Mouse (Mus musculus) neural tube, embryonic 14.5 days (tissue): ENCODE results near the gene Actbl2. TPM values are rescaled to one million over a fixed set of nuclear protein-coding genes. Genes with fewer than 3 reads are reported as not detected.

Experiments used
- ATAC-seq: fragments of 200-750 bp; cut with Nextera tagmentation; 2 replicates; pipeline ENCODE4 v1.8.0; 2017; ENCODE audit warnings: low read depth, mild to moderate bottlenecking, moderate TSS enrichment, moderate library complexity
- H3K27ac ChIP-seq: fragments of 300-500 bp; sonication (generic); 2 replicates; pipeline ENCODE4 v1.5.1; 2014; ENCODE audit warnings: low read depth, mild to moderate bottlenecking, control low read depth, low read length, moderate library complexity, mixed read lengths
- H3K27me3 ChIP-seq: fragments of 300-500 bp; sonication (generic); 2 replicates; pipeline ENCODE4 v1.6.1; 2014; ENCODE audit warnings: low read length; ENCODE audit not compliant: control insufficient read depth, insufficient read depth
- H3K36me3 ChIP-seq: fragments of 300-500 bp; sonication (generic); 2 replicates; pipeline ENCODE4 v1.6.1; 2014; ENCODE audit warnings: low read length, mixed read lengths; ENCODE audit not compliant: control insufficient read depth, insufficient read depth
- H3K4me1 ChIP-seq: fragments of 300-500 bp; sonication (generic); 2 replicates; pipeline ENCODE4 v1.6.1; 2014; ENCODE audit warnings: low read length; ENCODE audit not compliant: control insufficient read depth, insufficient read depth
- H3K4me2 ChIP-seq: fragments of 300-500 bp; sonication (generic); 2 replicates; pipeline ENCODE4 v1.6.1; 2014; ENCODE audit warnings: mild to moderate bottlenecking, low read depth, low read length, control low read depth
- H3K4me3 ChIP-seq: fragments of 300-500 bp; sonication (generic); 2 replicates; pipeline ENCODE4 v1.5.1; 2014; ENCODE audit warnings: low read depth, low read length, control low read depth, mixed read lengths
- H3K9ac ChIP-seq: fragments of 300-500 bp; sonication (generic); replicated peaks from 2 replicates; pipeline ENCODE4 v1.6.1; 2014; ENCODE audit warnings: low read depth, mild to moderate bottlenecking, control low read depth, low read length, mixed read lengths
- H3K9me3 ChIP-seq: fragments of 300-500 bp; sonication (generic); 2 replicates; pipeline ENCODE4 v1.6.1; 2016; ENCODE audit warnings: low read length; ENCODE audit not compliant: control insufficient read depth
- WGBS: fragments of 180-500 bp; shearing (Covaris S2); extraction: QIAGEN DNeasy Blood & Tissue Kit; methylation state at CpG from one replicate; pipeline ENCODE4 v1.1.7; 2014; 5-methylcytosine and 5-hydroxymethylcytosine counted together
- polyA plus RNA-seq: library from polyadenylated mRNA; unstranded; fragments of >200 nt; fragmentation: Nextera tagmentation; extraction: Ambion mirVana; gene quantifications from 2 replicates; pipeline ENCODE4 v1.2.1, GENCODE M21; 2014

Gene Actbl2
- polyA plus RNA-seq, 1 experiment from 2014 or later: not detected

GRCm38 (mm10) chr13:111263758-111264157 is 8.9 kb downstream of the Actbl2 start:
- no peak overlapping the region for H3K9ac ChIP-seq
- no peak overlapping the region for H3K4me3 ChIP-seq
- H3K4me2 ChIP-seq: no peak overlapping the region
- H3K4me1 ChIP-seq: no peaks in the 10 kb centered on the region
- no peaks in the 10 kb centered on the region for H3K36me3 ChIP-seq
- WGBS: 78% methylated on average over 3 of the region's 3 CpGs
- no peak for ATAC-seq
- H3K9me3 ChIP-seq: no peaks in the 10 kb centered on the region
- H3K27me3 ChIP-seq: no peaks in the 10 kb centered on the region
- no peak overlapping the region; the same call in 1 of the 2 replicates for H3K27ac ChIP-seq

GRCm38 (mm10) chr13:111265231-111266000 is 10.6 kb downstream of the Actbl2 start:
- Histone ChIP-seq H3K4me2 (no peak overlapping the region), H3K4me1 (no peaks in the 10 kb centered on the region), H3K27ac (no peak overlapping the region), H3K9ac (no peak overlapping the region), H3K9me3 (no peaks in the 10 kb centered on the region), H3K4me3 (no peak overlapping the region), H3K36me3 (no peaks in the 10 kb centered on the region), H3K27me3 (no peaks in the 10 kb centered on the region)
- no peak for ATAC-seq
- 72% methylated on average over 4 of the region's 4 CpGs for WGBS

- no peaks in the 10 kb centered on the region for H3K4me1 ChIP-seq
- no peak for ATAC-seq
- no peaks in the 10 kb centered on the region for H3K9me3 ChIP-seq
- H3K4me3 ChIP-seq: no peak overlapping the region
- no peaks in the 10 kb centered on the region for H3K27me3 ChIP-seq
- no peak overlapping the region for H3K9ac ChIP-seq
- no peak overlapping the region for H3K27ac ChIP-seq
- WGBS: 68% methylated on average over 5 of the region's 5 CpGs
- H3K4me2 ChIP-seq: no peak overlapping the region
- no peaks in the 10 kb centered on the region for H3K36me3 ChIP-seq
These were observed 12.0 kb downstream of the Actbl2 start for GRCm38 (mm10) chr13:111266855-111267254.

GRCm38 (mm10) chr13:111268992-111269391 is 14.2 kb downstream of the Actbl2 start:
- Histone ChIP-seq H3K4me1 (no peaks in the 10 kb centered on the region), H3K36me3 (no peaks in the 10 kb centered on the region), H3K4me3 (no peak overlapping the region), H3K9ac (no peak overlapping the region), H3K9me3 (no peaks in the 10 kb centered on the region), H3K4me2 (no peak overlapping the region), H3K27ac (no peak overlapping the region), H3K27me3 (no peaks in the 10 kb centered on the region)
- ATAC-seq: no peak
- 89% methylated on average over 5 of the region's 5 CpGs for WGBS

- no peak for ATAC-seq
- Histone ChIP-seq H3K9me3 (no peaks in the 10 kb centered on the region), H3K36me3 (no peaks in the 10 kb centered on the region), H3K4me3 (no peak overlapping the region), H3K4me2 (no peak overlapping the region), H3K27me3 (no peaks in the 10 kb centered on the region), H3K27ac (no peak overlapping the region), H3K4me1 (no peaks in the 10 kb centered on the region), H3K9ac (no peak overlapping the region)
- 83% methylated on average over 13 of the region's 13 CpGs for WGBS
These were observed 15.0 kb downstream of the Actbl2 start for GRCm38 (mm10) chr13:111269789-111270335.

GRCm38 (mm10) chr13:111271868-111272267 is 17.1 kb downstream of the Actbl2 start:
- H3K27me3 ChIP-seq: no peaks in the 10 kb centered on the region
- no peak overlapping the region for H3K4me2 ChIP-seq
- H3K9me3 ChIP-seq: no peaks in the 10 kb centered on the region
- H3K4me3 ChIP-seq: no peak overlapping the region
- WGBS: 61% methylated on average over 8 of the region's 8 CpGs
- H3K36me3 ChIP-seq: no peaks in the 10 kb centered on the region
- H3K9ac ChIP-seq: no peak overlapping the region
- no peak for ATAC-seq
- no peak overlapping the region for H3K27ac ChIP-seq
- no peaks in the 10 kb centered on the region for H3K4me1 ChIP-seq

GRCm38 (mm10) chr13:111286461-111287385 is 31.9 kb downstream of the Actbl2 start:
- Histone ChIP-seq H3K9ac (no peak overlapping the region), H3K9me3 (no peaks in the 10 kb centered on the region), H3K4me2 (no peak overlapping the region), H3K27me3 (no peaks in the 10 kb centered on the region), H3K27ac (no peak overlapping the region), H3K36me3 (no peaks in the 10 kb centered on the region), H3K4me1 (0 out of 2 replicates have a peak, but pooled peaks cover 2% of the 10 kb centered on the region), H3K4me3 (no peak overlapping the region)
- no peak for ATAC-seq
- 86% methylated on average over 10 of the region's 10 CpGs for WGBS

- no peak for ATAC-seq
- H3K27me3 ChIP-seq: no peaks in the 10 kb centered on the region
- H3K4me2 ChIP-seq: no peak overlapping the region
- H3K36me3 ChIP-seq: no peaks in the 10 kb centered on the region
- no peak overlapping the region for H3K4me3 ChIP-seq
- H3K9me3 ChIP-seq: no peaks in the 10 kb centered on the region
- 0 out of 2 replicates have a peak, but pooled peaks cover 3% of the 10 kb centered on the region for H3K4me1 ChIP-seq
- whole genome bisulfite sequencing: 80% methylated on average over 17 of the region's 17 CpGs
- H3K9ac ChIP-seq: no peak overlapping the region
- peak overlapping the region; percentile 57 for H3K27ac ChIP-seq
These were observed 36.5 kb downstream of the Actbl2 start for GRCm38 (mm10) chr13:111291161-111291957.
